Mouse (Mus musculus): ENCODE measurements around the gene Per1.

GRCm38 (mm10) chr11:69074776-69075069, 20.3 kb upstream of the Per1 start:
- no peak for TF ChIP-seq CTCF (IDR thresholded peaks at IDR 0.05; ENCODE audit: control insufficient read depth, insufficient read depth, insufficient read length)
- TF ChIP-seq CEBPB (IDR thresholded peaks at IDR 0.05; ENCODE audit: low read depth): no peak
- no peak for TF ChIP-seq USF1 (IDR thresholded peaks at IDR 0.05; ENCODE audit: low read depth)
- TF ChIP-seq MAX (IDR thresholded peaks at IDR 0.05): no peak

Data from C2C12 (cell line).